Mouse (Mus musculus): ENCODE measurements around the gene Slc44a4. TPM values are rescaled to one million over a fixed set of nuclear protein-coding genes. Genes with fewer than 3 reads are reported as not detected.
"Not testable (repeated sequence)": the region's sequence is repeated elsewhere in the genome, so short reads cannot be mapped to it uniquely, and the experiment has no call there.

The Slc44a4 gene
- total RNA-seq, 2 experiments from 2014 or later, result 0.20 TPM; not detected in 1

GRCm38 (mm10) chr17:34958734-34959129, 44.5 kb downstream of the Slc44a4 start:
- intact Hi-C loops (cut with DNase I); DNase-seq: not testable (repeated sequence)

GRCm38 (mm10) chr17:34959130-34959778, 45.0 kb downstream of the Slc44a4 start, which contains the start of gene Hspa1b:
Gene Hspa1b (minus strand): TSS chr17:34959238.
- peak; percentile 69 for DNase-seq
- intact Hi-C loops (cut with DNase I), result not testable (repeated sequence)

- intact Hi-C loops (cut with DNase I), result no loop called here
- DNase-seq, result no peak
Observed at GRCm38 (mm10) chr17:34959881-34960515, 45.7 kb downstream of the Slc44a4 start.

- intact Hi-C loops (cut with DNase I), result no loop called here
- no peak for DNase-seq
Observed at GRCm38 (mm10) chr17:34960702-34961493, 46.6 kb downstream of the Slc44a4 start.

GRCm38 (mm10) chr17:34962125-34962524, 47.9 kb downstream of the Slc44a4 start:
- DNase-seq, result no peak
- intact Hi-C loops (cut with DNase I), result no loop called here

GRCm38 (mm10) chr17:34962841-34963240, 48.6 kb downstream of the Slc44a4 start:
- DNase-seq, result no peak
- intact Hi-C loops (cut with DNase I), result no loop called here

GRCm38 (mm10) chr17:34964640-34965049, 50.4 kb downstream of the Slc44a4 start:
- DNase-seq, result no peak
- intact Hi-C loops (cut with DNase I), result no loop called here

GRCm38 (mm10) chr17:34965627-34966026, 51.4 kb downstream of the Slc44a4 start:
- DNase-seq, result no peak
- intact Hi-C loops (cut with DNase I), result no loop called here

GRCm38 (mm10) chr17:34969822-34970221, 55.6 kb downstream of the Slc44a4 start, which contains the start of gene Gm20481:
Gene Gm20481 (plus strand): TSS chr17:34969912.
- intact Hi-C loops (cut with DNase I); DNase-seq: not testable (repeated sequence)

GRCm38 (mm10) chr17:34970850-34971249, 56.6 kb downstream of the Slc44a4 start:
- intact Hi-C loops (cut with DNase I); DNase-seq: not testable (repeated sequence)

GRCm38 (mm10) chr17:34971694-34972068, 57.4 kb downstream of the Slc44a4 start:
- DNase-seq; intact Hi-C loops (cut with DNase I): not testable (repeated sequence)

GRCm38 (mm10) chr17:34972069-34972749, 57.9 kb downstream of the Slc44a4 start, which contains the start of the genes Hspa1a and Hspa1l:
Gene Hspa1a (minus strand): TSS chr17:34972156.
Gene Hspa1l (plus strand): TSS chr17:34972703.
- intact Hi-C loops (cut with DNase I), result not testable (repeated sequence)

GRCm38 (mm10) chr17:34975581-34976492, 61.6 kb downstream of the Slc44a4 start:
- no peak for DNase-seq
- intact Hi-C loops (cut with DNase I), result no loop called here

More at GRCm38 (mm10) chr17:34972069-34972749, 57.9 kb downstream of the Slc44a4 start, which contains the start of the genes Hspa1a and Hspa1l:
- peak; percentile 50 for DNase-seq

- intact Hi-C loops (cut with DNase I), result no loop called here
- no peak for DNase-seq
Observed at GRCm38 (mm10) chr17:34977000-34977399, 62.7 kb downstream of the Slc44a4 start.

- no peak for DNase-seq
- intact Hi-C loops (cut with DNase I), result no loop called here
Observed at GRCm38 (mm10) chr17:34978239-34978638, 64.0 kb downstream of the Slc44a4 start.

GRCm38 (mm10) chr17:34979631-34980030, 65.4 kb downstream of the Slc44a4 start:
- no peak for DNase-seq
- intact Hi-C loops (cut with DNase I), result no loop called here

All from left cerebral cortex, postnatal 4 days (tissue).